Mouse (Mus musculus): ENCODE measurements around the gene Asic2.

- TF ChIP-seq CTCF (IDR thresholded peaks at IDR 0.05; ENCODE audit: borderline replicate concordance, insufficient read depth, low read depth, low read length) = no peak
- TF ChIP-seq POLR2A (IDR thresholded peaks at IDR 0.05; ENCODE audit: borderline replicate concordance, insufficient read depth, low read length) = no peak
Measured at GRCm38 (mm10) chr11:81570406-81570805, 397.9 kb downstream of the Asic2 start.
